Mouse (Mus musculus): ENCODE measurements around the gene Mmp25.

GRCm38 (mm10) chr17:23598582-23599552 lies 46.2 kb downstream of the Mmp25 start, which contains the start of gene Zfp13:
- TF ChIP-seq POLR2A (IDR thresholded peaks at IDR 0.05; ENCODE audit: extremely low read depth, insufficient read depth, low read length) (peak; percentile 64), CTCF (IDR thresholded peaks at IDR 0.05; ENCODE audit: low read depth, low read length) (no peak)
